Mouse (Mus musculus) heart, embryonic 11.5 days (tissue): ENCODE data around the gene Car6. TPM values are rescaled to one million over a fixed set of nuclear protein-coding genes. Genes with fewer than 3 reads are reported as not detected.

ENCODE experiments used
- ATAC-seq: fragments of 200-750 bp; cut with Nextera tagmentation; replicated peaks from 2 replicates; pipeline ENCODE4 v1.8.0; 2017; ENCODE audit warnings: moderate library complexity; ENCODE audit not compliant: insufficient number of reproducible peaks, low FRiP score, low TSS enrichment
- H3K27ac ChIP-seq: fragments of 300-500 bp; sonication (generic); 2 replicates; pipeline ENCODE4 v1.5.1; 2014; ENCODE audit warnings: mild to moderate bottlenecking, low read depth, low read length
- H3K27me3 ChIP-seq: fragments of 300-500 bp; sonication (generic); 2 replicates; pipeline ENCODE4 v1.6.1; 2014; ENCODE audit warnings: mild to moderate bottlenecking, low read length, mixed read lengths; ENCODE audit not compliant: control insufficient read depth, insufficient read depth
- H3K36me3 ChIP-seq: fragments of 300-500 bp; sonication (generic); 2 replicates; pipeline ENCODE4 v1.6.1; 2014; ENCODE audit warnings: mild to moderate bottlenecking, low read length, moderate library complexity, mixed read lengths; ENCODE audit not compliant: control insufficient read depth, insufficient read depth
- H3K4me1 ChIP-seq: fragments of 300-500 bp; sonication (generic); 2 replicates; pipeline ENCODE4 v1.6.1; 2014; ENCODE audit warnings: low read length; ENCODE audit not compliant: control insufficient read depth, insufficient read depth
- H3K4me2 ChIP-seq: fragments of 300-500 bp; sonication (generic); 2 replicates; pipeline ENCODE4 v1.6.1; 2014; ENCODE audit warnings: mild to moderate bottlenecking, moderate library complexity
- H3K4me3 ChIP-seq: fragments of 300-500 bp; sonication (generic); 2 replicates; pipeline ENCODE4 v1.5.1; 2014; ENCODE audit warnings: low read depth, low read length
- H3K9ac ChIP-seq: fragments of 300-500 bp; sonication (generic); 2 replicates; pipeline ENCODE4 v1.6.1; 2014; ENCODE audit warnings: mild to moderate bottlenecking, low read depth, low read length, moderate library complexity
- H3K9me3 ChIP-seq: fragments of 300-500 bp; sonication (generic); replicated peaks from 2 replicates; pipeline ENCODE4 v1.6.1; 2016; ENCODE audit warnings: low read length; ENCODE audit not compliant: control insufficient read depth
- WGBS: fragments of 180-500 bp; shearing (Covaris S2); extraction: QIAGEN DNeasy Blood & Tissue Kit; methylation state at CpG from one replicate; pipeline ENCODE4 v1.1.7; 2014; ENCODE audit not compliant: insufficient replicate concordance; 5-methylcytosine and 5-hydroxymethylcytosine counted together
- polyA plus RNA-seq: library from polyadenylated mRNA; unstranded; fragments of >200 nt; fragmentation: Nextera tagmentation; extraction: Ambion mirVana; gene quantifications from 2 replicates; pipeline ENCODE4 v1.2.1, GENCODE M21; 2014

Gene Car6
- 0.32 TPM in 1 of 2 replicates, not detected in the other for polyA plus RNA-seq

GRCm38 (mm10) chr4:150201232-150201631 lies at the start of gene Car6:
Gene Car6, minus strand, starts transcription at chr4:150201332.
- H3K9me3 ChIP-seq: no peaks in the 10 kb centered on the region
- no peak within 1 kb of the TSS for H3K27ac ChIP-seq
- no peaks in the 10 kb centered on the region for H3K27me3 ChIP-seq
- 84% methylated on average over 5 of the region's 5 CpGs for WGBS
- no peak for ATAC-seq
- no peak within 1 kb of the TSS for H3K4me3 ChIP-seq
- no peaks in the 10 kb centered on the region for H3K4me1 ChIP-seq
- no peaks in the 10 kb centered on the region for H3K36me3 ChIP-seq
- no peak within 1 kb of the TSS for H3K9ac ChIP-seq
- no peak within 1 kb of the TSS for H3K4me2 ChIP-seq

GRCm38 (mm10) chr4:150249731-150250270 lies 48.7 kb upstream of the Car6 start:
- Histone ChIP-seq H3K4me3 (no peak overlapping the region), H3K4me2 (no peak overlapping the region), H3K27ac (0 out of 2 replicates have a peak overlapping the region, but pooled peaks have one; percentile 35), H3K36me3 (peaks cover 42% of the 10 kb centered on the region), H3K9me3 (no peaks in the 10 kb centered on the region), H3K4me1 (no peaks in the 10 kb centered on the region), H3K9ac (no peak overlapping the region), H3K27me3 (no peaks in the 10 kb centered on the region)
- WGBS: 73% methylated on average over 5 of the region's 5 CpGs
- no peak for ATAC-seq

GRCm38 (mm10) chr4:150248917-150249316 lies 47.8 kb upstream of the Car6 start:
- 86% methylated on average over 5 of the region's 5 CpGs for WGBS

GRCm38 (mm10) chr4:150248009-150248408 lies 46.9 kb upstream of the Car6 start:
- no peaks in the 10 kb centered on the region for H3K4me1 ChIP-seq
- no peak overlapping the region for H3K9ac ChIP-seq
- peaks cover 58% of the 10 kb centered on the region for H3K36me3 ChIP-seq
- H3K4me2 ChIP-seq: no peak overlapping the region
- H3K4me3 ChIP-seq: no peak overlapping the region
- no peaks in the 10 kb centered on the region for H3K9me3 ChIP-seq
- no peaks in the 10 kb centered on the region for H3K27me3 ChIP-seq
- ATAC-seq: no peak; the same call in 1 of the 2 replicates
- 64% methylated on average over 5 of the region's 5 CpGs for WGBS
- no peak overlapping the region for H3K27ac ChIP-seq

More at GRCm38 (mm10) chr4:150248917-150249316, 47.8 kb upstream of the Car6 start:
- Histone ChIP-seq H3K27ac (no peak overlapping the region), H3K9ac (no peak overlapping the region), H3K4me2 (no peak overlapping the region), H3K27me3 (no peaks in the 10 kb centered on the region), H3K4me3 (no peak overlapping the region), H3K9me3 (no peaks in the 10 kb centered on the region), H3K4me1 (no peaks in the 10 kb centered on the region), H3K36me3 (peaks cover 50% of the 10 kb centered on the region)
- no peak for ATAC-seq

GRCm38 (mm10) chr4:150245876-150246275 lies 44.7 kb upstream of the Car6 start:
- Histone ChIP-seq H3K9ac (no peak overlapping the region), H3K27ac (no peak overlapping the region), H3K27me3 (no peaks in the 10 kb centered on the region), H3K36me3 (peaks cover 69% of the 10 kb centered on the region), H3K4me2 (no peak overlapping the region), H3K4me3 (no peak overlapping the region), H3K9me3 (no peaks in the 10 kb centered on the region), H3K4me1 (peaks cover 13% of the 10 kb centered on the region)
- no peak for ATAC-seq
- 61% methylated on average over 2 of the region's 2 CpGs for WGBS

GRCm38 (mm10) chr4:150242745-150243144 lies 41.6 kb upstream of the Car6 start:
- Histone ChIP-seq H3K27ac (no peak overlapping the region), H3K4me2 (no peak overlapping the region), H3K4me1 (peaks cover 29% of the 10 kb centered on the region), H3K27me3 (no peaks in the 10 kb centered on the region), H3K9ac (no peak overlapping the region), H3K36me3 (peaks cover 67% of the 10 kb centered on the region), H3K9me3 (no peaks in the 10 kb centered on the region), H3K4me3 (no peak overlapping the region)
- ATAC-seq: no peak
- 86% methylated on average over 5 of the region's 5 CpGs for WGBS

- Histone ChIP-seq H3K27ac (peak overlapping the region; percentile 10; the same call in 1 of the 2 replicates), H3K4me3 (no peak overlapping the region), H3K9me3 (no peaks in the 10 kb centered on the region), H3K4me1 (peaks cover 29% of the 10 kb centered on the region), H3K27me3 (no peaks in the 10 kb centered on the region), H3K9ac (peak overlapping the region; percentile 2; the same call in 1 of the 2 replicates), H3K4me2 (peak overlapping the region; percentile 31), H3K36me3 (peaks cover 59% of the 10 kb centered on the region)
- ATAC-seq: no peak
- 78% methylated on average over 4 of the region's 4 CpGs for WGBS
These were observed 40.6 kb upstream of the Car6 start for GRCm38 (mm10) chr4:150241708-150242107.

- no peak for ATAC-seq
- Histone ChIP-seq H3K9ac (0 out of 2 replicates have a peak overlapping the region, but pooled peaks have one; percentile 34), H3K4me3 (peak overlapping the region; percentile 14; the same call in 1 of the 2 replicates), H3K27me3 (no peaks in the 10 kb centered on the region), H3K4me2 (peak overlapping the region; percentile 46), H3K27ac (no peak overlapping the region), H3K4me1 (peaks cover 29% of the 10 kb centered on the region), H3K36me3 (peaks cover 48% of the 10 kb centered on the region), H3K9me3 (no peaks in the 10 kb centered on the region)
- WGBS: 75% methylated on average over 1 of the region's 1 CpGs
These were observed 39.3 kb upstream of the Car6 start for GRCm38 (mm10) chr4:150240381-150240886.

GRCm38 (mm10) chr4:150239951-150240368 lies 38.8 kb upstream of the Car6 start:
- Histone ChIP-seq H3K9ac (peak overlapping the region; percentile 99), H3K4me3 (peak overlapping the region; percentile 92), H3K27ac (peak overlapping the region; percentile 99), H3K36me3 (peaks cover 47% of the 10 kb centered on the region), H3K4me1 (peaks cover 32% of the 10 kb centered on the region), H3K27me3 (no peaks in the 10 kb centered on the region), H3K4me2 (peak overlapping the region; percentile 76), H3K9me3 (no peaks in the 10 kb centered on the region)
- no peak for ATAC-seq
- 5% methylated on average over 6 of the region's 6 CpGs for whole genome bisulfite sequencing
